Mouse (Mus musculus): Measurements from ENCODE around the gene Rbm31y.
"Not testable (repeated sequence)": the region's sequence is repeated elsewhere in the genome, so short reads cannot be mapped to it uniquely, and the experiment has no call there.

The Rbm31y gene

GRCm38 (mm10) chrY:17400461-17400860 is at the start of gene Rbm31y:
TSS of gene Rbm31y (plus strand) at chrY:17400761.
- not testable (repeated sequence) for DNase-seq (ENCODE audit: low spot score in 2 of 2)
